Mouse (Mus musculus) myocyte (in vitro differentiated cells): ENCODE results near the gene Mep1a. TPM values are rescaled to one million over a fixed set of nuclear protein-coding genes. Genes with fewer than 3 reads are reported as not detected.
"Not testable (repeated sequence)": the region's sequence is repeated elsewhere in the genome, so short reads cannot be mapped to it uniquely, and the experiment has no call there.

Experiments used
- H3K27me3 ChIP-seq: one replicate; pipeline ENCODE4 v1.6.1; 2011; ENCODE audit not compliant: control insufficient read depth, insufficient read depth, insufficient read length
- H3K36me3 ChIP-seq: one replicate; pipeline ENCODE4 v1.6.1; 2011; ENCODE audit not compliant: control insufficient read depth, insufficient read depth
- H3K4me2 ChIP-seq: one replicate; pipeline ENCODE4 v1.6.1; 2011; ENCODE audit warnings: low read depth, control low read depth
- H3K4me3 ChIP-seq: one replicate; pipeline ENCODE4 v1.5.1; 2011; ENCODE audit warnings: mild to moderate bottlenecking, control low read depth, moderate library complexity
- H3K79me2 ChIP-seq: one replicate; pipeline ENCODE4 v1.6.1; 2011; ENCODE audit not compliant: control insufficient read depth, insufficient read depth
- H3ac ChIP-seq: one replicate; pipeline ENCODE4 v1.6.1; 2011; ENCODE audit not compliant: control insufficient read depth, insufficient read length
- CEBPB ChIP-seq: IDR thresholded peaks from 2 replicates; pipeline ENCODE4 v1.6.1; 2011; ENCODE audit warnings: mild to moderate bottlenecking, moderate library complexity; ENCODE audit not compliant: poor library complexity, insufficient read depth, severe bottlenecking
- E2F4 ChIP-seq: IDR thresholded peaks from one replicate; pipeline ENCODE4 v1.6.1; 2011; ENCODE audit warnings: mild to moderate bottlenecking, control low read depth, moderate library complexity; ENCODE audit not compliant: insufficient read depth
- MAX ChIP-seq: IDR thresholded peaks from one replicate; pipeline ENCODE4 v1.6.1; 2011; ENCODE audit warnings: low read depth, mild to moderate bottlenecking, control low read depth
- MYOD1 ChIP-seq, 3 experiments: IDR thresholded peaks; one replicate each; pipeline ENCODE4 v1.6.1; 2011; ENCODE audit warnings: control low read depth in 2 of 3, low read depth in 2 of 3, mild to moderate bottlenecking in 2 of 3, moderate library complexity in 1 of 3; ENCODE audit not compliant: insufficient read length in 2 of 3, control insufficient read depth in 1 of 3
- MYOG ChIP-seq, 3 experiments: IDR thresholded peaks; one replicate each; pipeline ENCODE4 v1.6.1; 2011; ENCODE audit warnings: control low read depth in 2 of 3, low read depth in 2 of 3, mild to moderate bottlenecking in 2 of 3; ENCODE audit not compliant: insufficient read length in 2 of 3, control insufficient read depth in 1 of 3, insufficient read depth in 1 of 3
- POLR2A ChIP-seq: IDR thresholded peaks from one replicate; pipeline ENCODE4 v1.6.1; 2011; ENCODE audit warnings: low read depth, mild to moderate bottlenecking, control low read depth, moderate library complexity; ENCODE audit not compliant: insufficient read length
- POLR2AphosphoS2 ChIP-seq: IDR thresholded peaks from one replicate; pipeline ENCODE4 v1.6.1; 2011; ENCODE audit warnings: low read depth, control low read depth; ENCODE audit not compliant: insufficient read length
- REST ChIP-seq: IDR thresholded peaks from one replicate; pipeline ENCODE4 v1.6.1; 2011; ENCODE audit warnings: mild to moderate bottlenecking, control low read depth, moderate library complexity; ENCODE audit not compliant: insufficient read depth, insufficient read length
- SRF ChIP-seq: IDR thresholded peaks from one replicate; pipeline ENCODE4 v1.6.1; 2011; ENCODE audit warnings: low read depth; ENCODE audit not compliant: control insufficient read depth, insufficient read length
- TCF12 ChIP-seq: IDR thresholded peaks from one replicate; pipeline ENCODE4 v1.6.1; 2011; ENCODE audit warnings: mild to moderate bottlenecking, control low read depth; ENCODE audit not compliant: poor library complexity, insufficient read depth, severe bottlenecking
- TCF3 ChIP-seq: IDR thresholded peaks from one replicate; pipeline ENCODE4 v1.6.1; 2011; ENCODE audit warnings: low read depth, control low read depth; ENCODE audit not compliant: insufficient read length
- USF1 ChIP-seq: IDR thresholded peaks from one replicate; pipeline ENCODE4 v1.6.1; 2011; ENCODE audit warnings: low read depth, mild to moderate bottlenecking, control low read depth, moderate library complexity
- polyA plus RNA-seq: library from polyadenylated mRNA; unstranded; fragments of >200 nt; fragmentation: generic; extraction: Trizol; gene quantifications from one replicate; pipeline ENCODE4 v1.2.1, GENCODE M21; 2012; ENCODE audit warnings: missing spikeins

The Mep1a gene
- polyA plus RNA-seq, 1 experiment: not detected

DNA sequence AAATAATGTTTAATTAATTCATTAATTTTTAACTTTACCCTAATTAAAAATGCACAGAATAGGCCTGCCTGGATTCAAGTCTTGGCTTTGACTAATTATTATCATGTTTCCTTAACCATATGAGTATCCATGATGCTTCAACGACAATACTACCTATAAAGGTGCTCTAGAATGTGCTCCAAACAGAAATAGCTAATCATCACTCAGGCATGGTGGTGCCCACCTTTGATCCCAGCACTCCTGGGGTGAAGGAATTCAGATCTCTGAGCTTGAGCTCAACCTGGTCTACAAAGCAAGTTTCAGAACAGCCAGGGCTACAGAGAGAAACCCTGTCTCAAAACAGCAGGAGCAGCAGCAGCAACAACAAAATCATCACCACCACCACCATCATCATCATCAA lies 2.1 kb downstream of the Mep1a start:
- H3K4me3 ChIP-seq: no peak overlapping the region
- H3K36me3 ChIP-seq: no peaks in the 10 kb centered on the region
- H3K79me2 ChIP-seq: no peaks in the 10 kb centered on the region
- no peaks in the 10 kb centered on the region for H3K27me3 ChIP-seq
- H3K4me2 ChIP-seq: no peak overlapping the region
- TF ChIP-seq MYOD1 (IDR thresholded peaks at IDR 0.05; ENCODE audit: control insufficient read depth in 1 of 3, insufficient read length in 2 of 3, low read depth in 2 of 3) (no peak), CEBPB (no peak), TCF3 (no peak), REST (no peak), MAX (no peak), SRF (no peak), USF1 (no peak), E2F4 (no peak), TCF12 (no peak)
- no peak overlapping the region for H3ac ChIP-seq

DNA sequence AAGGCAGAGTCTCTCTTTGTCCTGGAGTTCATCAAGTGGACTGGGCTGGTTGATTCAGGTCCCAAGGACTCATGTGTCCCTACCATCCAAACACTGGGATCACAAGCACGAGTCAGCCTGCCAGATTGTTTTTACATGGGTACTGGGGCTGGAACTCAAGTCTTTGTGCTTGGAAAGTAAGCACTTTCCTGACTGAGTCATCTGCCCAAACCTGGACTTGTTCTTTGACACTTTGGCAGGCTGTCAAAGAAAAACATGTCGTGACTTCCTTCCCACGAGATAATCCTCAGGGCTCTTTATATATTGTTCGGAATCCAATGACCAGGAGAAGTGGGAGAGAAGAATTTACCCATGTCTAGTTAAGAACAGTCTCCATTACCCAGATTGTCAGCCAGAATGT lies 5.1 kb downstream of the Mep1a start:
- H3ac ChIP-seq: no peak overlapping the region
- no peak overlapping the region for H3K4me3 ChIP-seq
- H3K4me2 ChIP-seq: no peak overlapping the region
- H3K79me2 ChIP-seq: no peaks in the 10 kb centered on the region
- H3K27me3 ChIP-seq: no peaks in the 10 kb centered on the region
- TF ChIP-seq SRF (no peak), MAX (no peak), USF1 (no peak), MYOG (IDR thresholded peaks at IDR 0.05; ENCODE audit: control insufficient read depth in 1 of 3, insufficient read depth in 1 of 3, insufficient read length in 2 of 3, low read depth in 2 of 3) (no peak), POLR2A (no peak), POLR2AphosphoS2 (no peak), TCF12 (no peak), REST (no peak), MYOD1 (IDR thresholded peaks at IDR 0.05; ENCODE audit: control insufficient read depth in 1 of 3, insufficient read length in 2 of 3, low read depth in 2 of 3) (no peak), CEBPB (no peak), TCF3 (no peak), E2F4 (no peak)
- H3K36me3 ChIP-seq: no peaks in the 10 kb centered on the region

DNA sequence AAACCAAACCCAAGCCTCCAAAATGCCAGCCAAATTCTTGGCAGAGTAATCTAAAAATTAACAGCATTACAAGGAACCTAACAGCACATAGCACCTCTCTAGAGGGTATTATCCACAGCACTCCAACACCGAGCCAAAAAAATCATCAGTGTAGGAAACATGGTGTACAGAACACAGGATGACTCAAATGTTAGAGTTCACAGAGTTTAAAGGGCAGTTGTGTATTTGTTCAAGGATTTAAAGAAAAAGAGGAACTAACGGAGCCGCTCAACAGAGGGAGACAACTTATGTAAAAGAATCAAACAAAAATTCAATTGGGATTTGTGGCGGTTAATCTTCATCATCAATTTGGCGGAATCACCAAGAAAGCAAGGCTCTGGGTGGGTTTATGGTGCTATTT lies 7.1 kb downstream of the Mep1a start:
- no peak overlapping the region for H3K4me2 ChIP-seq
- no peak overlapping the region for H3K4me3 ChIP-seq
- no peaks in the 10 kb centered on the region for H3K27me3 ChIP-seq
- no peak overlapping the region for H3ac ChIP-seq
- H3K79me2 ChIP-seq: no peaks in the 10 kb centered on the region
- no peak for TF ChIP-seq TCF12
- TF ChIP-seq MAX: no peak
- no peak for TF ChIP-seq CEBPB
- TF ChIP-seq MYOD1 (IDR thresholded peaks at IDR 0.05; ENCODE audit: control insufficient read depth in 1 of 3, insufficient read length in 2 of 3, low read depth in 2 of 3): no peak
- TF ChIP-seq E2F4: no peak
- no peak for TF ChIP-seq POLR2A
- no peak for TF ChIP-seq TCF3
- no peak for TF ChIP-seq USF1
- no peak for TF ChIP-seq POLR2AphosphoS2
- no peak for TF ChIP-seq REST
- TF ChIP-seq SRF: no peak
- no peak for TF ChIP-seq MYOG (IDR thresholded peaks at IDR 0.05; ENCODE audit: control insufficient read depth in 1 of 3, insufficient read depth in 1 of 3, insufficient read length in 2 of 3, low read depth in 2 of 3)
- H3K36me3 ChIP-seq: no peaks in the 10 kb centered on the region

DNA sequence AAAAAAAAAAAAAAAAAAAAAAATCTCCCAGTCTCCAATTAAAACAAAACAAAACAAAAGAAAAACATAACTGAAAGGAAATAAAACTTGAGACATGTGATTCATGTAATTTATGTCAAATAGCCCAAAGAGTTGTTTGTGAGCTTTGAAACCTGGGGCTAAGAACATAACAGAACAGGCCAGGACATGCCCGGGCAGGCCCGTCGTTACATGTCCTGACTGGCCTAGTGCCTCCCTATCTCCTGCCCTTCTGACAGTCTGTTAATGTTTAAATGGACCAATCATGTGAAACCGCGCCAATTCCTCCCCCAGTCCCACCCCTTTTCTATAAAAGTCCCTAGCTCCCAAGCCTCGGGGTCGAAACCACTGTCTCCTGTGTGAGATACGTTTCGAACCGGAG lies 12.2 kb downstream of the Mep1a start:
- not testable (repeated sequence) for H3K79me2 ChIP-seq, H3K4me2 ChIP-seq, H3K4me3 ChIP-seq, H3K36me3 ChIP-seq, H3ac ChIP-seq, H3K27me3 ChIP-seq

DNA sequence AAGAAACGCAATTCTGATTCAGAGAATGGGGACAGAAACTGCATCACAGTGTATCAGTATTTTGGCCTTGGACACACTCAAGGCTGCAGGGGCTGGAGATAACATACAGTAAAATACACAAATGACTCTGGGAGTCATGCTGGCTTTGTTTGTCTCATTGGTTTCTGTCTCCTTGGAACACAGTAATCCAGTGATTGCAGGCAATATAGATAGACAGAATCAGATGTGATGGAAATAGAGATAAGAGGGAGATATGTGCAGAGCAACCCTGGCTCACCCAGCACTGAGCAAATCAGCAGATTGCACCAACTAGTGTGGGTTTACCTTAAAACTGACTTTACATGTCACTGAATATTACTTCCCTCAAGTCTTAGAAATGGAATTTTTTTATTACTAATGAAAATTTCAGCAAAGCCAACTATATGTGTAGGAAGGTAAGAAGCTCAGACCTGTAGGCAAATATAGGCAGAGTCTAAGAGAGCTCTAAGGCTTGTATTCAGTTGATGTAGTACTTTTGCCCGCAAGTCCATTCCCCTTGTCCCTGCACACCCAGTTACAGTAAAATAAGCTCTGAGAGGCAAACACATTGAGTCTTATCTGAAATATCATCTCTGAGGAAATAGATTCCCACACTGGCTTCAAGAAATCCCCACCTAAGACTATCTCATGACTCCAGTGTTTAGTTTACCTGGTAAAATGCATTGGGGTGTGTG lies 14.0 kb downstream of the Mep1a start:
- H3K36me3 ChIP-seq: no peaks in the 10 kb centered on the region
- no peak overlapping the region for H3K4me3 ChIP-seq
- no peak overlapping the region for H3ac ChIP-seq
- TF ChIP-seq MAX (no peak), TCF12 (no peak), SRF (no peak), MYOD1 (IDR thresholded peaks at IDR 0.05; ENCODE audit: control insufficient read depth in 1 of 3, insufficient read length in 2 of 3, low read depth in 2 of 3) (no peak), E2F4 (no peak), TCF3 (no peak), REST (no peak), MYOG (IDR thresholded peaks at IDR 0.05; ENCODE audit: control insufficient read depth in 1 of 3, insufficient read depth in 1 of 3, insufficient read length in 2 of 3, low read depth in 2 of 3) (no peak), USF1 (no peak), CEBPB (no peak), POLR2A (no peak), POLR2AphosphoS2 (no peak)
- H3K27me3 ChIP-seq: no peaks in the 10 kb centered on the region
- no peak overlapping the region for H3K4me2 ChIP-seq
- no peaks in the 10 kb centered on the region for H3K79me2 ChIP-seq
